Mouse (Mus musculus): ENCODE measurements around the gene 1110032A03Rik. TPM values are rescaled to one million over a fixed set of nuclear protein-coding genes. Genes with fewer than 3 reads are reported as not detected.

The 1110032A03Rik gene
- polyA plus RNA-seq, 1 experiment from 2014 or later, result 37.6 TPM

DNA sequence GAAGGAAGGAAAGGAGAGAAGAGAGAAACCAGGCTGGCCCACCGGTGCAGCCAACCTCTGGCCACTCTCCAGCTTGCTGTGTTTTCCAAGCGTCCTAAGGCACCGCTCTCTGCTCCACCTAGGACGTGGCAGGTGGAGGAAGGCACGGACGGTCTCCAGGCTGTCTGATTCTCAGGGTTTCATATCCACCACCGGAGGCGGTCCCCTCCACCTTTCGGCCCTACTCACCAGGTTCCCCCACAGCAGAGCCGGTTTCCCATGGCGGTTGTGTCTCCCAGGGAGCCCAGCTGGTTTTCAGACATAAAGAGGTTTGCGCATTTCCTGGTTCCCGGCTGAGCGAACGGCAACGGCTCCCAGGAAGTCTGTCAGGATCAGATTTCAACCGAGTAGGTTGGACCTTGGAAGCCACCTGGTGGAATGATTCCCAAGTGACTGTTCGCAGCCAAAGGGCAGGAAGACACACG lies 29.1 kb downstream of the 1110032A03Rik start, which contains the start of gene 2310030G06Rik:
TSS of gene 2310030G06Rik (minus strand) at position 323 of the 464 bp plus-strand sequence.
- WGBS, result 2% methylated on average over 19 of the region's 19 CpGs
- Histone ChIP-seq H3K9me3 (no peaks in the 10 kb centered on the region), H3K27ac (replicated peaks) (no peak within 1 kb of the TSS), H3K4me1 (peaks cover 8% of the 10 kb centered on the region), H3K27me3 (peaks cover 23% of the 10 kb centered on the region), H3K9ac (replicated peaks) (peak within 1 kb of the TSS; percentile 44), H3K4me3 (peak within 1 kb of the TSS; percentile 33), H3K36me3 (no peaks in the 10 kb centered on the region), H3K4me2 (replicated peaks) (peak within 1 kb of the TSS; percentile 57)
- ATAC-seq (ENCODE audit: low FRiP score, low read depth), result no peak

- ATAC-seq (ENCODE audit: low FRiP score, low read depth), result no peak
- Histone ChIP-seq H3K27me3 (peaks cover 23% of the 10 kb centered on the region), H3K9ac (replicated peaks) (peak overlapping the region; percentile 44)
Measured at GRCm38 (mm10) chr9:50745806-50746205, 29.5 kb downstream of the 1110032A03Rik start.

DNA sequence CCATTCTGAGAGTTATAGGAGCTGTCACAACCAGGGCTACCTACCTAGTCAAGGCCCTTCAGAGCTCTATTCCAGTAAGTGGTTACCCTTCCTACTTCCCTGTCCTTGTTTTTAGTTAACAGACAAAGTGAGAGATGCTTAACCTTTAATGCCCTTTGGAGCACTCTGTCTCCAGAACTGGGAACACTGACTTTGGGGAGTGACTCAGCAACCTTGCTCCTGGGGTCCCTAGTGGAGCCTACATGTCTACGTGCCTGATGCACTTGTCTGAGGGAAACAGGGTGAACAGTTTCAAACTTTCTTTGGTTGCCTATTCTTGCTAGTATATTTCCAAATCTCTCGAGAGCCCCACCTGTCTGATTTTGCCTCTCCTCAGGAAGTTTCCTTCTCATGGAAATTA lies 32.6 kb downstream of the 1110032A03Rik start:
- Histone ChIP-seq H3K9me3 (no peaks in the 10 kb centered on the region), H3K36me3 (no peaks in the 10 kb centered on the region), H3K4me1 (peaks cover 17% of the 10 kb centered on the region), H3K27ac (replicated peaks) (no peak overlapping the region), H3K4me2 (replicated peaks) (no peak overlapping the region), H3K27me3 (peaks cover 25% of the 10 kb centered on the region), H3K9ac (replicated peaks) (no peak overlapping the region), H3K4me3 (no peak overlapping the region)
- no peak for ATAC-seq (ENCODE audit: low FRiP score, low read depth)
- WGBS, result 77% methylated on average over 2 of the region's 2 CpGs

More at GRCm38 (mm10) chr9:50745806-50746205, 29.5 kb downstream of the 1110032A03Rik start:
- H3K4me3 ChIP-seq, result peak overlapping the region; percentile 33
- peak overlapping the region; percentile 57 for H3K4me2 ChIP-seq (replicated peaks)
- H3K27ac ChIP-seq (replicated peaks), result no peak overlapping the region
- H3K9me3 ChIP-seq, result no peaks in the 10 kb centered on the region
- H3K4me1 ChIP-seq, result peaks cover 8% of the 10 kb centered on the region
- 13% methylated on average over 7 of the region's 7 CpGs for WGBS
- H3K36me3 ChIP-seq, result no peaks in the 10 kb centered on the region

DNA sequence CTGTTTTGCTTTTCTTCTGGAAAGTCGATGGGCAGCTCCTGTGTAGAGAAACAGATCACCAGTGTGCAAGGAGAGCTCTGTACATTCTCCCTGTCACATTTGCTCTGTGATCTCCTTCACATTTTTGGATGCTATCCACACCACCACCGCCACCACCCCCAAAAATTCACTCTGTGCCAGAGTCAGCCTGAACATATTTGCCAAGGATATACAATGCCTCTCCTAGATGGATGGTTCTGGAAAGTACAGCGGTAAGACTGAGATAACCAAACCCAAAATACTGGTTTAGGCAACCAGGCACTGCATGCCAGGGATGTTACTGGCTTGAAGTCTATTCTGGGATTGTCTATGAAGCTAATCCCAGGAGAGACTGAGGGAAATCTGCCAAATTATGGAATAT lies 33.1 kb downstream of the 1110032A03Rik start:
- 91% methylated on average over 3 of the region's 3 CpGs for WGBS

GRCm38 (mm10) chr9:50740867-50741784 lies 34.2 kb downstream of the 1110032A03Rik start:
- no peak overlapping the region for H3K27ac ChIP-seq (replicated peaks)

More for the DNA sequence above, 33.1 kb downstream of the 1110032A03Rik start:
- Histone ChIP-seq H3K9me3 (no peaks in the 10 kb centered on the region), H3K4me3 (no peak overlapping the region), H3K4me2 (replicated peaks) (no peak overlapping the region), H3K36me3 (no peaks in the 10 kb centered on the region), H3K9ac (replicated peaks) (no peak overlapping the region), H3K4me1 (peaks cover 17% of the 10 kb centered on the region), H3K27ac (replicated peaks) (no peak overlapping the region), H3K27me3 (peaks cover 22% of the 10 kb centered on the region)
- no peak for ATAC-seq (ENCODE audit: low FRiP score, low read depth)

DNA sequence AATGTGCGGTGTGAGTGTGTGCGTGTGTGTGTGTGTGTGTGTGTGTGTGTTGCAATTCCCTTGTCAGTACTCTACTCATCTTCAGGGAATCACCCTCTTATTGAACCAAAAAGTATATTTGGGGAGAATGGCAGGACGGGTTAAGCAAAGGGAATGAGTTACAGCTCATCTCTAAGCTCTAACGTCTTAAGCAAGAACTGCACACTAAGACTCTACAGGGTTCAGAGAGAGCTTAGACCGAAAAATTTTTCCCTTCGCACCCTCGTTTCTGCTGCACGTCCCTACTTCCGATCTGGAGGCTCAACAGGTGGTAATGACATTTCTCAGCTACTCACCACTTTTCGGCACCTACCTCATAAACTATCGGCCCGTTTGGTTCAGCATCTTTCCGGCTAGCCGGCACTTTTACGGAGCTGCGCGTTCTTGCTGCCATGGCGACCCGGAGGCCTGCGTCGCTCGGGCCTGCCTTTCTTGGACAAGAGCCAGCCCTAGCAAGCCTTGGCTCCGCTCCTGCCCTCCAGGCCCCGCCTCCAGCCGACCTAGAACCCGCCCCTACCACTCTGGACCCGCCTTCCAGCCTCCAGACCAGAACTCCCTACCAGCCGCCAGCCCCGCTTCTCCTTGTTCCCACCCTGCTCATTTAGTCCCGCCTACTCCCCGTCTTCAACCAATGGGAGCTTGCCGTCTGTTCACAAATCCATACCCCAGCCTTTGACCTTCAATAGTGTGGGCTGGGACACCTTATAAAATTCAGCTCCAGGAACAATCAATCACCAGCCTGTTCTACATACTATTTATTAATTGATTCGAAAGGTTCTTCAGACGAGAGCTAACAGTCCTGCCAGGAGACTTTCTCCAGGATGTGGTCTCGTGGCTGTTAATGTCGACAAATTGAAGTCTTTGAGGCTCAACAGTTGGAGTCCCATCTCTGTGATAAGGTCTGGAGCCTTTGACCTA lies 36.1 kb downstream of the 1110032A03Rik start, which contains the start of gene Dixdc1:
TSS of gene Dixdc1 (minus strand) at position 604 of the 957 bp plus-strand sequence.
- Histone ChIP-seq H3K27me3 (peaks cover 4% of the 10 kb centered on the region; the same call in 1 of the 2 replicates), H3K36me3 (no peaks in the 10 kb centered on the region), H3K27ac (replicated peaks) (no peak within 1 kb of the TSS), H3K4me2 (replicated peaks) (peak within 1 kb of the TSS; percentile 60), H3K4me1 (peaks cover 9% of the 10 kb centered on the region; the same call in 1 of the 2 replicates), H3K9me3 (no peaks in the 10 kb centered on the region), H3K4me3 (peak within 1 kb of the TSS; percentile 35), H3K9ac (replicated peaks) (no peak within 1 kb of the TSS)
- 15% methylated on average over 35 of the region's 36 CpGs for WGBS
- peak; percentile 94 for ATAC-seq (ENCODE audit: low FRiP score, low read depth)

More at GRCm38 (mm10) chr9:50740867-50741784, 34.2 kb downstream of the 1110032A03Rik start:
- no peaks in the 10 kb centered on the region for H3K9me3 ChIP-seq
- peaks cover 13% of the 10 kb centered on the region for H3K4me1 ChIP-seq
- H3K4me3 ChIP-seq, result no peak overlapping the region
- H3K9ac ChIP-seq (replicated peaks), result no peak overlapping the region
- peaks cover 12% of the 10 kb centered on the region for H3K27me3 ChIP-seq
- WGBS, result 85% methylated on average over 14 of the region's 14 CpGs
- H3K4me2 ChIP-seq (replicated peaks), result no peak overlapping the region
- no peaks in the 10 kb centered on the region for H3K36me3 ChIP-seq
- ATAC-seq (ENCODE audit: low FRiP score, low read depth), result no peak

GRCm38 (mm10) chr9:50734989-50735388 lies 40.3 kb downstream of the 1110032A03Rik start:
- 4% methylated on average over 9 of the region's 9 CpGs for WGBS
- H3K4me3 ChIP-seq, result no peak overlapping the region
- H3K4me2 ChIP-seq (replicated peaks), result peak overlapping the region; percentile 16; the same call in 1 of the 2 replicates

GRCm38 (mm10) chr9:50732560-50732959 lies 42.8 kb downstream of the 1110032A03Rik start:
- Histone ChIP-seq H3K9ac (replicated peaks) (no peak overlapping the region), H3K36me3 (no peaks in the 10 kb centered on the region), H3K27ac (replicated peaks) (peak overlapping the region; percentile 47; the same call in 1 of the 2 replicates), H3K9me3 (no peaks in the 10 kb centered on the region), H3K4me1 (peaks cover 20% of the 10 kb centered on the region), H3K4me3 (no peak overlapping the region), H3K4me2 (replicated peaks) (no peak overlapping the region), H3K27me3 (0 out of 2 replicates have a peak, but pooled peaks cover 4% of the 10 kb centered on the region)
- 8% methylated on average over 4 of the region's 4 CpGs for WGBS
- no peak for ATAC-seq (ENCODE audit: low FRiP score, low read depth)

More at GRCm38 (mm10) chr9:50734989-50735388, 40.3 kb downstream of the 1110032A03Rik start:
- ATAC-seq (ENCODE audit: low FRiP score, low read depth), result no peak
- Histone ChIP-seq H3K27ac (replicated peaks) (no peak overlapping the region), H3K9me3 (no peaks in the 10 kb centered on the region), H3K27me3 (peaks cover 4% of the 10 kb centered on the region; the same call in 1 of the 2 replicates), H3K9ac (replicated peaks) (no peak overlapping the region; the same call in 1 of the 2 replicates), H3K4me1 (peaks cover 21% of the 10 kb centered on the region), H3K36me3 (no peaks in the 10 kb centered on the region)

DNA sequence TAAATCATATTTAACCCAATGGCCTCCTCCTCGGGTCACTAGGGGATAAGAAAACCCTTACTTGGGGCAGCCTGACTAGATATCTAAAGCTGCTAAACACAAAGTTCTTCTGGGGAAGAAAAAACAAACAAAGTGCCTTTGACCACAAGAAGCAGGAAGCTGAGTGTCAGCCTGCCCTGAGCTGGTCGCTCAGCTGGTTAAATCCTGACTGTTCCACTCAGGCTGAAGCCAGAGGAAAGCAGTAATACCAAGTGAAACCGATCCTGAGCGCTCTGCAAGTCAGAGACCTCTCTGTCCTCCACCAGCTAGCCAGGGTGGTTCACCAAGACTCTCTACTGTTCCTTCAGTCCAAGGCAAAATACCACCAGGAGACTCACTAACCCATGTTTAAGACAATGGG lies 45.7 kb downstream of the 1110032A03Rik start:
- Histone ChIP-seq H3K4me3 (no peak overlapping the region), H3K27ac (replicated peaks) (no peak overlapping the region), H3K27me3 (0 out of 2 replicates have a peak, but pooled peaks cover 4% of the 10 kb centered on the region), H3K36me3 (no peaks in the 10 kb centered on the region), H3K4me2 (replicated peaks) (no peak overlapping the region), H3K9me3 (no peaks in the 10 kb centered on the region), H3K4me1 (peaks cover 48% of the 10 kb centered on the region), H3K9ac (replicated peaks) (no peak overlapping the region)
- no peak for ATAC-seq (ENCODE audit: low FRiP score, low read depth)
- 56% methylated on average over 4 of the region's 4 CpGs for WGBS

- Histone ChIP-seq H3K4me2 (replicated peaks) (peak overlapping the region; percentile 78), H3K36me3 (no peaks in the 10 kb centered on the region), H3K4me1 (peaks cover 55% of the 10 kb centered on the region), H3K9ac (replicated peaks) (peak overlapping the region; percentile 77), H3K27me3 (0 out of 2 replicates have a peak, but pooled peaks cover 4% of the 10 kb centered on the region), H3K4me3 (peak overlapping the region; percentile 60), H3K27ac (replicated peaks) (peak overlapping the region; percentile 83), H3K9me3 (no peaks in the 10 kb centered on the region)
- under 1% methylated on average over 45 of the region's 45 CpGs for WGBS
- ATAC-seq (ENCODE audit: low FRiP score, low read depth), result peak; percentile 90
Measured at GRCm38 (mm10) chr9:50727925-50728651, 47.2 kb downstream of the 1110032A03Rik start.

Measured in midbrain, embryonic 12.5 days (tissue).